Mouse (Mus musculus) neural tube, embryonic 11.5 days (tissue): ENCODE data around the gene Patj. TPM values are rescaled to one million over a fixed set of nuclear protein-coding genes. Genes with fewer than 3 reads are reported as not detected.

ENCODE experiments used
- ATAC-seq: fragments of 200-750 bp; cut with Nextera tagmentation; 2 replicates; pipeline ENCODE4 v1.8.0; 2017; ENCODE audit warnings: moderate number of reproducible peaks, mild to moderate bottlenecking, moderate TSS enrichment, moderate library complexity; ENCODE audit not compliant: insufficient read depth, low FRiP score, low TSS enrichment
- DNase-seq: peaks from one replicate; pipeline ENCODE4 v3.0.0-alpha.2; 2015; ENCODE audit warnings: low spot score
- H3K27ac ChIP-seq: fragments of 300-500 bp; sonication (generic); 2 replicates; pipeline ENCODE4 v1.5.1; 2014; ENCODE audit warnings: low read depth, mild to moderate bottlenecking, low read length
- H3K27me3 ChIP-seq: fragments of 300-500 bp; sonication (generic); 2 replicates; pipeline ENCODE4 v1.6.1; 2014; ENCODE audit warnings: mild to moderate bottlenecking, low read length, mixed read lengths; ENCODE audit not compliant: control insufficient read depth, insufficient read depth
- H3K36me3 ChIP-seq: fragments of 300-500 bp; sonication (generic); 2 replicates; pipeline ENCODE4 v1.6.1; 2014; ENCODE audit warnings: mild to moderate bottlenecking, low read length, moderate library complexity, mixed read lengths; ENCODE audit not compliant: control insufficient read depth, insufficient read depth
- H3K4me1 ChIP-seq: fragments of 300-500 bp; sonication (generic); 2 replicates; pipeline ENCODE4 v1.6.1; 2014; ENCODE audit warnings: low read length, mixed read lengths; ENCODE audit not compliant: control insufficient read depth, insufficient read depth
- H3K4me2 ChIP-seq: fragments of 300-500 bp; sonication (generic); 2 replicates; pipeline ENCODE4 v1.6.1; 2014; ENCODE audit warnings: low read depth, mild to moderate bottlenecking, moderate library complexity
- H3K4me3 ChIP-seq: fragments of 300-500 bp; sonication (generic); 2 replicates; pipeline ENCODE4 v1.5.1; 2014; ENCODE audit warnings: low read depth, low read length
- H3K9ac ChIP-seq: fragments of 300-500 bp; sonication (generic); 2 replicates; pipeline ENCODE4 v1.6.1; 2014; ENCODE audit warnings: mild to moderate bottlenecking, low read length
- H3K9me3 ChIP-seq: fragments of 300-500 bp; sonication (generic); 2 replicates; pipeline ENCODE4 v1.6.1; 2016; ENCODE audit warnings: low read length; ENCODE audit not compliant: control insufficient read depth
- WGBS: fragments of 180-500 bp; shearing (Covaris S2); extraction: QIAGEN DNeasy Blood & Tissue Kit; methylation state at CpG from one replicate; pipeline ENCODE4 v1.1.7; 2014; 5-methylcytosine and 5-hydroxymethylcytosine counted together
- polyA plus RNA-seq: library from polyadenylated mRNA; unstranded; fragments of >200 nt; fragmentation: Nextera tagmentation; extraction: Ambion mirVana; gene quantifications from 2 replicates; pipeline ENCODE4 v1.2.1, GENCODE M21; 2014

Patj gene
- polyA plus RNA-seq, 1 experiment from 2014 or later, result 7.2 TPM

DNA sequence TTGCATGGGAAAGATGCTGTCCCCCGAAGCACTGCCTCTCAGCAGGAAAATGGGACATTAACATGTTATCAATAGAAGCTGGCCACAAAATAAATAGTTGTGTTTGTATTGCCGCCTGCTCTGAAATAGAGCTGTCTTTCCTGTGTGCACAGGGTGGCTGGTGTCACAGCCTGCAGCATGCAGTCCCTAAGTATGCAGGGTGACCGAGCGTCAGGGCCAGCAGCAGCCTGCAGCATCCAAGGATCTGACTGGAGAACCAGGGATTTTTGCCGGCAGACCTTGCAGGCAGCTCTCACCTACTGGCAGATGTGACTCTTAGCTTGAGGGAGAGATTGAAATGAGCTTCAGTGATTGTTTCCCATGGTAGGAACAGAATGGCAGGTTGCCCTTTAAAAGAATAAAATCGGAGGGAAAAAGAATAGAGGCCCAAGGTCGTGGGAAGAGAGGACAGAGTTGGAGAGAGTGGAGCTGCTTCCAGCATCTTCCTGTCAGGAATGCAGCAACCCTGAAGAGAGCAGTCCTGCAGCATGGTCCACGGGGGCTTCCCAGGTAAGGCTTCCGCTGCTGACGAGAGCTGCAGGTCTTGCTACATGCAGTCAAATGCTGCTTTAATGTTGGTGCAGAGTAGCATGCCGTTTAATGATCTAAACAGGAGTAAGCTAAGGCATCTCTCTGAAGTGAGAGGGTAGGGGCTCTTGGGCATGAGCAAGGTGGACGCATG, 151.0 kb downstream of the Patj start:
- DNase-seq, result no peak
- Histone ChIP-seq H3K27me3 (no peaks in the 10 kb centered on the region), H3K4me3 (no peak overlapping the region), H3K9me3 (no peaks in the 10 kb centered on the region), H3K4me1 (no peaks in the 10 kb centered on the region), H3K9ac (no peak overlapping the region), H3K4me2 (no peak overlapping the region), H3K27ac (no peak overlapping the region), H3K36me3 (no peaks in the 10 kb centered on the region)
- ATAC-seq, result no peak
- 52% methylated on average over 12 of the region's 12 CpGs for WGBS

DNA sequence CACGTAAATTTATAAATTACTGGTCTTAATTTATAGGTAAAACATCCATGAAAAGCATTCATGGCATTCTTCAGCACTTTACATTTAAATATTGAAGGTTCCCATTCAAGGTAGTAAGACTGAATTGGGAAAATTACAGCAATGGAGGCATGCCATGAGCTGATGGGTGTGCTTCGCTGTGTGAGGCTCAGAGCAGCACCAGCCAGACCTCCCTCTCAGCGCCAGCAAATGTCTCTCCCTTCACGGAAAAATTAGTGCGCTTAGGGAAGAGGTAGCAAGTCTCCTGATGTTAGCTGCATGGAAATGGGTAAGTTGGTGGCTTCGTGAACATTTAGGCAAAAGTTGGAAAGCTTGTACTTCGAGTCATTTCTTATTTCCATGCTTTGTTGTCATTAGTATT, 153.9 kb downstream of the Patj start:
- WGBS, result 84% methylated on average over 7 of the region's 7 CpGs
- Histone ChIP-seq H3K9ac (no peak overlapping the region), H3K4me3 (no peak overlapping the region), H3K36me3 (no peaks in the 10 kb centered on the region), H3K9me3 (no peaks in the 10 kb centered on the region), H3K4me2 (no peak overlapping the region), H3K4me1 (no peaks in the 10 kb centered on the region), H3K27ac (no peak overlapping the region), H3K27me3 (no peaks in the 10 kb centered on the region)
- ATAC-seq (no peak), DNase-seq (no peak)

DNA sequence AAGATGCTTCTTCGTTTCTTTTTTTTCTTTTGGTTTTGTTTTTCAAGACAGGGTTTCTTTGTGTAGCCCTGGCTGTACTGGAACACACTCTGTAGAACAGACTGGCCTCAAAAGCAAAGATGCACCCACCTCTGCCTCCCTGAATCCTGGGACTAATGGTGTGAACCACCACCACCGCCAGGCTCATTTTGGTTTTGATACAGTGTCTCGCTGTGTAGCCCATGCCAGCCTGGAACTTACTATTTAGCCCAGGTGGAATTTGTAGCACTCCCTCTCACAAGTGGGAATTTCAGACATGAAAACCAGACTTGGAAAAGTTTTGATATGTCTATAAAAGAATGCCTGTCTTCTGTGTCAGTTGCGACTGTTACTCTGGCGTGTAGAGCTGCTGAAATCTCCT, 154.5 kb downstream of the Patj start:
- WGBS, result 93% methylated on average over 5 of the region's 5 CpGs
- DNase-seq (no peak), ATAC-seq (no peak)
- H3K9ac ChIP-seq, result no peak overlapping the region
- H3K36me3 ChIP-seq, result no peaks in the 10 kb centered on the region
- H3K9me3 ChIP-seq, result no peaks in the 10 kb centered on the region
- no peaks in the 10 kb centered on the region for H3K4me1 ChIP-seq
- no peaks in the 10 kb centered on the region for H3K27me3 ChIP-seq
- no peak overlapping the region for H3K4me2 ChIP-seq
- no peak overlapping the region for H3K27ac ChIP-seq
- no peak overlapping the region for H3K4me3 ChIP-seq

DNA sequence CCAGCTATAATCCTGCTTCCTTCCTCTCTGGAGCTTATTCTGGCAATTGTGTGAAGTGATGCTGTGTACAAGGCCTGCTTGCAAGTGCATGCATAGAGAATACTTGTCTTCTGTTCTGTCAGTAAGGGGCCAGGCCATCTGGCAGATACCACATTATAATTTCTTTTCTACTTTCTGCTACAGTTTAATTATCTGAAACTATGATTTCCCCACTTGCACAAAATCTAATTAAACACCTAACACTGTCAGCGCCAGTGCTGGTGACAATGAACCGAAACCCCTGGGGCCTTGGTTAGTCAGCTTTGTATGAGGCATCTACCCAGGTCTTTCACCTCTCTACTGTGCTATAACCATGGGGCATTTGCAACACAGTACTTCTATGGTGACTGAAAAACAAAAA, 160.1 kb downstream of the Patj start:
- Histone ChIP-seq H3K9me3 (no peaks in the 10 kb centered on the region), H3K9ac (no peak overlapping the region), H3K4me2 (no peak overlapping the region), H3K4me1 (no peaks in the 10 kb centered on the region), H3K27me3 (no peaks in the 10 kb centered on the region), H3K27ac (no peak overlapping the region), H3K36me3 (no peaks in the 10 kb centered on the region), H3K4me3 (no peak overlapping the region)
- no peak for ATAC-seq
- no peak for DNase-seq
- 85% methylated on average over 2 of the region's 2 CpGs for WGBS

DNA sequence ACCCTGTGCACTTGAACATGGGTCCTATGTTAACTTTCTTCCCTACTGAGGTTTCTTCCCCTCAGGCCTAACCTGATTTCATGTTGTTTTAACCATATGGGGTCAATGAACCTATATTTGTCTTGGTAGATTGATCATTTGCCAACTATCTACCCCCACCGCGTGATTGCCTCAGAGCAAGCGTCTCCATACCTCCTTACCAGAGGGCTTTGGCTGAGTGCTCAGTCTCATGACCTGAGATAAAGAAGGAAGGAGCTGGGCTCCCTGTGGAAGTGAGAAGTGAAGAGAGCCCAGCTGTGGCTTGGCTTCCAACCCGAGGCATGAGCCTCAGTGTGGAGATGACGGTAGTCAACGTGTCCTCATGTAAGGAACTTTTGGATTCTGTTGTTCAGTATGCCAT, 160.9 kb downstream of the Patj start:
- H3K4me3 ChIP-seq, result no peak overlapping the region
- ATAC-seq (no peak), DNase-seq (no peak)
- H3K36me3 ChIP-seq, result no peaks in the 10 kb centered on the region
- no peak overlapping the region for H3K9ac ChIP-seq
- no peaks in the 10 kb centered on the region for H3K27me3 ChIP-seq
- WGBS, result 93% methylated on average over 6 of the region's 6 CpGs
- H3K9me3 ChIP-seq, result no peaks in the 10 kb centered on the region
- H3K4me2 ChIP-seq, result no peak overlapping the region
- no peak overlapping the region for H3K27ac ChIP-seq
- H3K4me1 ChIP-seq, result no peaks in the 10 kb centered on the region

DNA sequence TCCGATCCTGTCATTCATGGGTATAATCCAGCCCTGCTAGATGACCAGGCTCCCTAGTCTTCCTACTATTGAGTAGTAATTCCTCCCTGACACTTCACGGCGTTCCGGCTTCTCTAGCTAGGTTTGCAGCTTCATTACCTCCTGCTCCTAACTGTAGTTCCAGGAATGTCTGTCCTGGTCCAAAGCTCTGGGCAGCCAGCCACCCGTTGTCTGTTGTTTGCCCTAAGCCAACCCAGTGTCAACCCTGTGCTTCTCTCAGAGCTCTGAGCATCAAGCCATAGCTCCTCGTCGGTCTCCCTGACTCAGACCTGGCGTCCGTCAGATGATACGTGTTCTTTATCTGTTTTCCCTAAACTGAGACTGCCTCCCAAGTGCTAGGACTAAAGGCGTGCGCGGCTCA, 161.6 kb downstream of the Patj start:
- Histone ChIP-seq H3K9ac (no peak overlapping the region), H3K9me3 (no peaks in the 10 kb centered on the region), H3K4me3 (no peak overlapping the region), H3K4me1 (no peaks in the 10 kb centered on the region), H3K4me2 (no peak overlapping the region), H3K36me3 (no peaks in the 10 kb centered on the region), H3K27me3 (no peaks in the 10 kb centered on the region), H3K27ac (no peak overlapping the region)
- DNase-seq, result no peak
- no peak for ATAC-seq
- WGBS, result 94% methylated on average over 13 of the region's 13 CpGs

DNA sequence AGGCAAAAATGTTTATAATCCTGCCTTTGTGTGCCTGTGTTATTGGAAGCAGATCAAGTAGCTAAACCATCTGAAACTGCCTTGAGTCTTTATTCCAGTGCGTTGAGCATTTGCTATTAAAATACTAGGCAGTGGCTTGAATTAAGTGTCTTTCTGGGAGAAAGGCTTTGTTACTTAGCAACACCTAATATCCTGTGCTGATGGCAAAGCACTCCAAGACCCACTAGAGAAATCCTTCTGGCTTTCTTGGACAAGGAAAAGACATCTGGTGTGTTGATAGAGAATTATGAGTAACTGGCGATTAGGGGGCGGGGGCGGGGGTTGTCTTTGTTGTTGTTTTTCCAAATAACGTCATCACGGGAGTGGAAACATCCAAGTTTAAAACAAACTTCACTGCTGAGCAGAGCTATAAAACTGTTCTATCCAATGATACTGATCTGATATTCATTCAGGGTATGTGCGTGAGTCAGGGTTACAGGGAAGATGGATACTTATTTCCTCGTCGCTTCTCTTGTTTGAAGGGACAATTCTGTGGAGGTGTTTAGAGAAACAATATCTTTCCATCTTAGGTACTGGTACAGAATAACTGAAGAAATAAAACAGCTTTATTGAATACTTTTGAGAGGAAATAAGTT, 164.7 kb downstream of the Patj start:
- no peaks in the 10 kb centered on the region for H3K9me3 ChIP-seq
- no peak overlapping the region for H3K4me2 ChIP-seq
- DNase-seq, result no peak
- no peak overlapping the region for H3K4me3 ChIP-seq
- H3K4me1 ChIP-seq, result no peaks in the 10 kb centered on the region
- H3K36me3 ChIP-seq, result no peaks in the 10 kb centered on the region
- H3K27me3 ChIP-seq, result no peaks in the 10 kb centered on the region
- no peak overlapping the region for H3K9ac ChIP-seq
- WGBS, result 86% methylated on average over 9 of the region's 9 CpGs
- no peak for ATAC-seq
- no peak overlapping the region for H3K27ac ChIP-seq

DNA sequence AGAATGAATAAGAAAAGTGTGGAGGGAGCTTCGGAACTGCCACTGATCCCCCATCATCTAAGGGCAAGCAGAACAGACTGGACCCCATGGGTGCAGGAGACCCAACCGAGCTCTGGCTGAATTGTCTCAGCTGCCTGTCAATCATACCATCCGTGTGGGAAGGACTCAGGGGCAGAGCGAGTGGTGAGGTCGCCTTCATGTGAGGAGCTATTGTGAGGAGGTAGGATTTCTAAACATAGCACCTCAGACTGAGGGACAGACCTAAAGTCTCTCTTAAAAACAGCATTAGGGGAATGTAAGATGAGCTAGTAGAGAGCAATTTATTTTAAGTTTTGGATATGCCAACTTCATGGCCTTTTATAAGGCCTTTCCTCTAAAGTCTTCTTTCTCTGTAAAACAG, 167.5 kb downstream of the Patj start:
- no peaks in the 10 kb centered on the region for H3K4me1 ChIP-seq
- ATAC-seq (no peak), DNase-seq (no peak)
- H3K9me3 ChIP-seq, result no peaks in the 10 kb centered on the region
- H3K4me3 ChIP-seq, result no peak overlapping the region
- no peaks in the 10 kb centered on the region for H3K36me3 ChIP-seq
- H3K9ac ChIP-seq, result no peak overlapping the region
- H3K27me3 ChIP-seq, result no peaks in the 10 kb centered on the region
- no peak overlapping the region for H3K4me2 ChIP-seq
- WGBS, result 77% methylated on average over 5 of the region's 5 CpGs
- H3K27ac ChIP-seq, result no peak overlapping the region

DNA sequence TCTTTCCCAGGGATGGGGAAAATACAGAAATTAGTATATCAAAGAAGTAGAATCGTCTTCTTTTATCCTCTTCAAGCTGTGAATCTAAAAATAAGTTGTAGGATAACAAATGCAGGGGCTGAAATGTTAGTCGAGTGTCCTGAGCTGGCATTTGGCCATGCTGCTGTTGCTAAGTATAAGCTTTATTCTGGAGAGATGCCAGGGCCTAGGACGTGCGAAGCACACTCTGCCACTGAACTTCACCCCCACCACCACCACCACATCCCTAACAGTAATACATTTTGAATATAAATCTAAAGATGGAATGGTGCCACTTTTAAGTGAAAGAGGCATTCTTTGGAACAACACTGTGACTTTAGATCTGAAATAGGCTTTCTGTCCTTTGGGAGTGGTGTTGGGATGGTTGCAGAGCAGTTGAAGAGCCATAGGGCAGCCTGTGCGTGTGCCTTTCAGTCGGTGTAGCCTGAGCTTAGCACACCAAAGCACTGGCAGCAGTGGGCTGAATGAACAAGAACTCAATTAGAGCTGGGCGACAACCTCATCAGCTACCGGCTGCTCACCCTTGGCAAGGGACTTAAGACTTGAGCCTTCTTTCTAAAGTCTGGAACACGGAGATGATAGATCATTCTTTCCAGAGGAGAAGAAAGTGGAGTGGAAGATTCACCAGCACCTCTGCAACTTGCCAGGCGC, 168.1 kb downstream of the Patj start:
- ATAC-seq (no peak), DNase-seq (no peak)
- H3K9me3 ChIP-seq, result no peaks in the 10 kb centered on the region
- H3K4me2 ChIP-seq, result no peak overlapping the region
- no peak overlapping the region for H3K27ac ChIP-seq
- no peaks in the 10 kb centered on the region for H3K27me3 ChIP-seq
- H3K4me1 ChIP-seq, result no peaks in the 10 kb centered on the region
- no peak overlapping the region for H3K9ac ChIP-seq
- H3K4me3 ChIP-seq, result no peak overlapping the region
- H3K36me3 ChIP-seq, result no peaks in the 10 kb centered on the region
- 87% methylated on average over 10 of the region's 10 CpGs for WGBS
